Mouse (Mus musculus) erythroblast, embryonic 14.5 days (primary cell): ENCODE data around the gene Ica1l.

Experiments used
- GATA1 ChIP-seq: IDR thresholded peaks from 2 replicates; pipeline ENCODE4 v1.6.1; 2012; ENCODE audit warnings: low read length, inconsistent platforms, mixed read lengths
- TAL1 ChIP-seq: IDR thresholded peaks from 3 replicates; pipeline ENCODE4 v1.6.1; 2012; ENCODE audit warnings: low read length, inconsistent platforms, mixed read lengths

DNA sequence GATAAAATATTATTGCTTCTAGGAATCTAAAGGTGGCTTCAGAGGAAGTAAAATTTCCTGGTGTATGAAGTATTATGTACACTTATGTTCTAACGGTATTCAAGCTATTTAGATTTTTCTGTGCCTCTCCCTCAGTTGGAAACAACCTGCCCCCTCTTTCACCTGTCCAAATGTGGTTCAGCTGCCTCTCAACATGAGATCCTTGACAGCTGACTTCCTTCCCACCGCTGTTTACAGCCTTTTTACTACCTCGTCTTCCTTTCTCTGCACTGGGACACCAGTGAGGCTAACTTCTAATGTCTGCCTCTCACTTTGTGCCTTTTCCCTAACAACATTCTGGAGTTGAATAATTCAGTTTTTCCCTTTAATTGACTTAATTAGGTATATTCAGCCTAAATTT is 32.6 kb upstream of the Ica1l start:
- TF ChIP-seq GATA1 (no peak), TAL1 (no peak)
